Mouse (Mus musculus) adrenal gland, adult 2 months (tissue): ENCODE measurements around the gene Fntb. TPM values are rescaled to one million over a fixed set of nuclear protein-coding genes. Genes with fewer than 3 reads are reported as not detected.

Source experiments
- DNase-seq: peaks from one replicate; pipeline ENCODE4 v3.0.0; 2021
- polyA plus RNA-seq: library from polyadenylated mRNA; depleted of rRNA; stranded (reverse); fragments of >200 nt; gene quantifications from 2 replicates; pipeline ENCODE4 v1.2.3, GENCODE M21; 2012; rRNA removed
- total RNA-seq, 2 experiments: library from RNA; stranded (reverse); gene quantifications; 2 replicates each; pipeline ENCODE4 v1.2.3; 2021

The Fntb gene
- total and polyA plus RNA-seq, 3 experiments: 11.0 to 25.0 (median 15.4) TPM

DNA sequence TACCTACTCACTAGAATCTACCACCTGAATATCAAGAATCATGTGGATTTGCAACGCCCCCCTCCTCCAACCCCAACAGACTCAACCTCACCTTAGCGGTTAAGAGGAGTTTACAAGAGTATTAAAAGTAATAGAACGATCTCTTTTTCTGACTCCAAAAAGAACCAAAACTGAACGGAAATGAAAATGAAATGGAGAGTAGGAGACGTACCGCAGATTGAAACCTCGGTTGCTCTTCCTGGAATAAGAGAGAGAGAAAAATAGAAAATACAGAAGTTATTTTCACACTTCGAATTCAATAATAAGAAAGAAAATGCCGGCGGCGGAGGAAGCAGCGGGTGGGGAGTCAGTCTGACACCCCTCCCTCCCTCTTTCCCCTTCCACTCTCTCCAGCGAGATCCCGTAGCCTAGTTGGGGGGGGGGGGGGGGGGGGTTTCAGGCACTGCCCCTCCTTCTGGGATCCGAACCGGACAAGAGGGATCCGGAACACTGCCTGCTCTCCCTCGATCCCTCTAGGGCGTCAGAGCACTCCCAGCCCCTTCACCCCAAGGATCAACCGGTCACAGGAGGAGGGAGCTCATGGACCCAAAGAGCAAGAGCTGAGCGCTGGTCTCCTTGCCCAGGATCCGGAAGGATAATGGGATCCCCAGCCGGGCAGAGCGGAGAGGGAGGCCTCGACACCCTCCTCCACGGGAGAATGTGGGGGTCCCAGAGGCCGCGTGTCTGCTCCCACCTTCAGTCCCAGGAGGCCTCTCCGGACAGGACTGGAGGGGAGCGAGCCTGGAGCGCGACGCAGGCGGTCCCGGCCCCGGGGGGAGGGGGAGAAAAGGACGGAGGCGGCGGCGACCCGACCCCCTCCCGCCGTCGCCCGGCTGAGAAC lies 195.9 kb downstream of the Fntb start:
- DNase-seq: no peak

DNA sequence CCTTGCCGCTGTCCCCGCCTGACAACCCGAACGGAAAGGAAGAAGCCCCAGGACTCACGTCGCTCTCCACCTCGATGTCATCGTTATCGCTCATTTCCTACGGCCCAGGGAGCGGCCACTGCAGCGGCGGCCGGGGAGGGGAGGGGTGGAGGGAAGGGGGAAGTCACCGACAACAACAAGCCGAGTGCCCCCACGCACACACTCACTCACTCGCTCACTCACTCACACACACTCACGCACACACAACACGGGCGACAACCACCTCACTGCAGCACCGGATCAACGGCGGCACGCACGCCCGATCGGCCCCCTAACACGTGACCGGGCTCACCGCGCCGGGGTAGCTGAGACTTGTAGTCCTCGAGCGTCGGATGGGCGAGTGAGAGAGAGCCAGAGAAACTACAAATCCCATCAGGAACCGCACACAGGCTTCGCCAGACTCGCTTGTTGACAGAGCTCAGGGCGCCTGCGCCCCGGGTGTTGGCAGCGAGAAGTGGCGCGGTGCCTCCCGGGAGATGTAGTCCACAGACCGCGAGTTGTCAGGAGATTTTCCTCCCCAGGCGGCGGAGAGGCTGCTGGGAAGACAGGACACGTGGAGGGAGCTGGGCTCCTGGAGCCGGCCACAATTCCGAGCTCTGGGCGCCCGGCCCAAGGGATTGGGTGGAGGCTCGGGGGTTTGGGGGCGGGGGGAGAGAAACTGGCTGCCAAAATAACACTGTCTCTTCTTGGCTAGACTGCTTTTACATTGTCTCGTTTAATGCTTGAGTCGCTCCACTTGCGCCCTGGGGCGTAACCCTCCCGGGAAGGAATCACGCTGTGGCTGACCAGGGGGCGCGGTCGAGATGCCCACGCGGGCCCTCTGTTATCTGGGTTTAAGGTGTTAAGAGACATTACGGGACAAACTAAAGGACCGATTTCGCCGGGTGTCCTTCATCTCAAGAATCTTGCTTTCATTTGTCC lies 196.8 kb downstream of the Fntb start, which contains the start of gene Max:
Gene Max, minus strand, starts transcription at position 270 of the 960 bp plus-strand sequence.
- peak; percentile 100 for DNase-seq

DNA sequence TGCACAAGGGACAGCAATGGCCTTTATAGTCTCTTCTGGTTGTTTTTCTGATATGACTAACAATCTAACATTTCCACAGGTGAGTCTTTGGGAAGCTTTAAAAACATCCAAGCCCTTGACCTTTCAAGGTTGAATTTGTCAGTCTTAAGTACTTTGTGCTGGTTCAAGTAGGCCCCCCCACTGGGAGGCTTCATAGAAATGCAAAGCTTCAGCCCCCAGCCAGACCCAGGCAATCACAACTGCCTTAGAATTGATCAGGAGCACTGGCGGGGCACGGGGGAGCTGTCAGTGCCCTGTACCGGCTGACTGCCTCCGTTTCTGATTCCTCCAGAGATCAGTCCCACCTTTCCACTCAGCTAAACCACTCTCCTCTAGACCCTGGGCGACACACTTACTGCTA lies 199.7 kb downstream of the Fntb start:
- no peak for DNase-seq

DNA sequence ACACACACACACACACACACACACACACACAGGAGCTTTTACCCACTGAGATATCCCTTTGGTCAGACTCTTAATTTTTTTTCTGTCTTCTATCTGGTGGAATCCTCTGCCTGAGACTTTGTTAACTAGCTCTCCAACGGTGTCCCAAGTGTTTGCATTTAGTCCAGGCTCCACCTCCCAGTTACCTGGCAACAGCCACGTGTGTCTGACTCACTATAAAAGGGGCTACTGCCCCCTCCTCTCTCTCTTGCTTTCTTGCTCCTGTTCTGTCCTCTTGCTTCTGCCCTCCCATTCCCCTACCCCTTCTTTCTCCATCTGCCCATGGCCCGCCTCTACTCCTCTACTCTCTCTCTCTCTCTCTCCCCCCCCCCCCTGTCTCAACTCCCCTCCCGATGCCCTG lies 200.5 kb downstream of the Fntb start:
- no peak for DNase-seq

Other genes starting within 250 kb of the Fntb start
- 10 to 100 TPM in 1 of 2 experiments, 1 to 10 TPM in 1; 9.9 to 17.5 TPM for gene Plekhg3, start 234.7 kb upstream of the Fntb start, total RNA-seq
- 5.1 and 7.9 TPM in 2 replicates for gene Plekhg3, start 234.7 kb upstream of the Fntb start, polyA plus RNA-seq
- gene Sptb, start 55.0 kb upstream of the Fntb start, total RNA-seq: 10 to 100 TPM; 15.2 to 47.1 TPM
- gene Sptb, start 55.0 kb upstream of the Fntb start, polyA plus RNA-seq: 5.5 and 7.2 TPM in 2 replicates
- gene Churc1, start 51 bp upstream of the Fntb start, total RNA-seq: 10 to 100 TPM; 66.2 to 90.4 TPM
- gene Churc1, start 51 bp upstream of the Fntb start, polyA plus RNA-seq: 24.0 and 25.1 TPM in 2 replicates
- gene Gpx2, start 30.0 kb downstream of the Fntb start, total RNA-seq: not detected
- gene Gpx2, start 30.0 kb downstream of the Fntb start, polyA plus RNA-seq: 0.25 TPM in 1 of 2 replicates, not detected in the other
- gene Rab15, start 57.3 kb downstream of the Fntb start, total RNA-seq: 1 to 10 TPM; 2.1 to 3.7 TPM
- gene Rab15, start 57.3 kb downstream of the Fntb start, polyA plus RNA-seq: 3.3 and 4.3 TPM in 2 replicates
- 10 to 100 TPM; 59.7 to 80.7 TPM for gene Max, start 196.6 kb downstream of the Fntb start, total RNA-seq
- 14.5 and 21.1 TPM in 2 replicates for gene Max, start 196.6 kb downstream of the Fntb start, polyA plus RNA-seq